Mouse (Mus musculus) cerebellum, postnatal 10 days (tissue): Measurements from ENCODE around the gene Acvr1.

Experiments used
- DNase-seq, 2 experiments: peaks; one replicate each; pipeline ENCODE4 v3.0.0; 2021; ENCODE audit warnings: mixed read lengths in 2 of 2

Gene Acvr1

DNA sequence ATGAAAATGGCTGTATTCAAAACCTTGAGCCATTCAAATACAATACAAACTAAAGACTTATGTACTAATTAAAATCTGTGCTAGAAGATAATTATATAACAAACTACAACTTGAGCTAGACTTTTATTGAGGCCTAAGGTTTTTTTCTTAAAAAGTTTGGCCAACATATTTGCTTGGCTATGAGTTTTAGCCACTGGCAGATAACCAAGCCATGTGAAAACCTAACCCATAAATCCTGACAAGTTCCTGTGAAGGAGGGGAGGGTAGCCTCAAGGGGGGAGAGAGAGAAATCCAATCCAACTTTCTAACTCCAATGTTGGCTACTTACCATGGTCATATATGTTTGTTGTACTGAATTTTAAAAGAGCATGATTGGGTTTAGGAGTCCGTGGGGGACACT lies 48.4 kb downstream of the Acvr1 start:
- DNase-seq: no peak

DNA sequence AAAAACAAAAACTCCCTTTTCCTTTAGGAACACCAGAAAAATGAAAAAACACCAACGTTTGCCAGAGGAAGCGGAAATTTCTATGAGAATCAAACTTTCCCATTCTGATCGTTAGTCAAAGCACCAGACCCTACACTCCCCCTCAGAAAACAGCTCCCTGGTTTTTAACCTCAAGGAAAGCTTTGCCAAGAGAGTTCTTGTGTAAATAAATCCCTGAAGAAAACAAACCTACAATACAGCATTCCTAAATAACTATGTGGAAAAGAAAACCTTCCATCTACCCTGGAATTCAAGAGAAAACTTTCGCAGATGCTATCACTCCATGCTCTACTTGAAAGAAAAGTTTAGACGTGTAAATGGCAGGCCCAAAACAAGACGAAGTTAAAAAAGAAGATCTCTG lies 50.0 kb downstream of the Acvr1 start:
- no peak for DNase-seq

DNA sequence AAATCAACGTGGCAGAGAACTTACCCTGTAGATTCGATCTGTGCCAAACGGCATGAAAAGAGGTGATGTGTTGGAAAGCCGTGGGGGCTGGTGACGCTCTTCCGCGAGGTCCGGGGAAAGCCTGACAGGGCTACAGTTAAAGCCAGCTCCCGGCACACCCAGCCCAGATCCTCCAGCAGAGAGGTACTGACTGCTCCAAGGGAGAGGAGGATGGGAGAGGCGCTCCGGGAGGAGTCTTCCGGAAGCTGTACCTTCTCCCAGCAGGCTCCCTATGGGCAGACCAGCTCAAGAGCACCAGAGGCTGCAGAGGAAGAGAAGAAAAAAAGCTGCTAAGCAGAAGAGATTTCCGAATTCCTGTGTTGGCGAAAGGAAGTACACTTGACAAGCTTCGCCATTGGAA lies 51.0 kb downstream of the Acvr1 start:
- no peak for DNase-seq

DNA sequence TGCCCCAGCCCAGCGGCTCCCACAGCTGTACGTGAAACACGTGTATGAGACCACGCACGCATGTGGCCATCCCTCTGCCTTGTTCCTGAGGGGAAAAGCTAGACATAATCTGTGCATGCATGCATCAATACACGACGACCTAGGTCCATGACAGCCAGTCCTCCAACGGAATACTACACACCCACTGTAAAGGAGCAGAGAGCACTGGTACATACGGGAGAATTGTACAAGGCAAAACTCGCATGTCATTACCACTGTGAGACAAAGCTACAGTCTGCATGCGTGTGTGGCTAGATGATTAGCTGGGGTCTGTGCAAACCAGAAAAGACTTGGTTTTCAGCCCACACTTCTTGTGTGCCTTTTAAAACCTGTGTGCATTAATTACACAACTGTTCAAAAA lies 52.5 kb downstream of the Acvr1 start:
- DNase-seq: no peak

DNA sequence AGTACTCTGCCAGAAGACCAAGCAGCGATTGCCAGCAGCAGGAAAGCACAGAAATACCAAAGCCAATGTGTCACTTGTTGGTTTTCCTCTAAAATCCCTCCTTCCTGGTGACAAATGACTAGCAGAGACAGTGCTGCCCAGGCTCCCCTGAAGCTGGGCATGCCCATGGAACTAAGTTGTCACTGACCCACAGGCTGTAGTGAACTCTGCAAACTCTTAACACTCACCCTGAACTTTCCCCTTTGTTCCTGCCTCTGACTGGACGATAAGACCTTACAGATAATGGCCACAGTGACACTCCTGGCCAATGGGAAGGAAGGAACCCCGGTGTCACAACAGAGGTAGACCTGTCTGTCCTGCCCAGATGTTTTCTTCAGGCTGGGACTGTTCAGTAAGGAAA lies 53.7 kb downstream of the Acvr1 start:
- no peak for DNase-seq

DNA sequence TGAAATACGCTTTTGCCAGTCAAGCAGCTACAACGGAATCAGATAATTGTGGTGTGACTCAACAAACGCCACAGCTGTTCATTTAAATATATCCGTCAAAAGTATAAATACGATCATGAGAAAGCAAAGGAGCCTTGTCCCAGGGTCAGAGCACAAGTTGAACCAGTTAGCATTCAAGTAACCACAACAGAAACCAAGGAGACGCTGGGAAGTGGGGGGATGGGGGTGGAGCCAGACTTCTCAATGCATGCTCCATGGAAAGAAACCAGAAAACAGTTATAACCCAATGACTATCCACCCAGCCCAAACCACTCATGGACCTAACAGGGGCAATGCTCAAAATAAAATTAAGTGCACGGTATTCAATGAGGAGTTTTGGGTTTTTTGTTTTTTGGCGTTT lies 56.8 kb downstream of the Acvr1 start:
- DNase-seq: no peak

DNA sequence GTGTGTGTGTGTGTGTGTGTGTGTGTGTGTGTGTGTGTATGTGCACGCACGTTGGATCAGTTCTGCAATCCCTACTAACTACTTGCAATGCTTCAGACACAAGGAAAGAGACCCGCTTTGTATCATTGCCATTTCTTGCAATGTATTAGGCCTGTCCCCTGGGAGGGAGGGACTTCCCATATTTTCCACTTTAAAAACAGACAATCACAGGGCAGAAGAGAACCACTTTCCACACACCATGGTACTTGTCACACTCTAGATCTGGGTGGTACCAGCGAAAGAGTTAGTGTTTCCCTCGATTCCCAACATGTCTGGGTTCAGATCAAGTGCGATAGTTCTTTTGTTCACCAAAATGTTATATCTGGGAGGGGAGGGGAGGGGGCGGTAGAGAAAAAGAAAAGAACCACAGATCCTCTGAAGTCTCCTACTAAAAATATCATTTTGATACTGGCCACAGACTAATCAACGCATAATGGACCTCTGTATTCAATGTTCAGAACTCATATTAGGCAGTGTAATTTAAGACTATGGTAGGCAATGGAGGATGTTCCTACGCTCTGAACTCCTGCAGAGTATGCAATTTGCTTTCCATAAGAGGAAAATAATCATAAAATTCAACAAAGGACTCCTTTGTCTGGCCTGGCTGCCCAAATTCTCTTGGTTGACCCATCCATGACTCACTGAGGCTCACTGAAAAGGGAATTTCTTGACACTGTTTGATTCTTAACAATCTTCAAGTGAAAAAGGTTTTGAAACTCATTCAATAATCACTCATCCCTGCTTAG lies 61.5 kb downstream of the Acvr1 start:
- no peak for DNase-seq

DNA sequence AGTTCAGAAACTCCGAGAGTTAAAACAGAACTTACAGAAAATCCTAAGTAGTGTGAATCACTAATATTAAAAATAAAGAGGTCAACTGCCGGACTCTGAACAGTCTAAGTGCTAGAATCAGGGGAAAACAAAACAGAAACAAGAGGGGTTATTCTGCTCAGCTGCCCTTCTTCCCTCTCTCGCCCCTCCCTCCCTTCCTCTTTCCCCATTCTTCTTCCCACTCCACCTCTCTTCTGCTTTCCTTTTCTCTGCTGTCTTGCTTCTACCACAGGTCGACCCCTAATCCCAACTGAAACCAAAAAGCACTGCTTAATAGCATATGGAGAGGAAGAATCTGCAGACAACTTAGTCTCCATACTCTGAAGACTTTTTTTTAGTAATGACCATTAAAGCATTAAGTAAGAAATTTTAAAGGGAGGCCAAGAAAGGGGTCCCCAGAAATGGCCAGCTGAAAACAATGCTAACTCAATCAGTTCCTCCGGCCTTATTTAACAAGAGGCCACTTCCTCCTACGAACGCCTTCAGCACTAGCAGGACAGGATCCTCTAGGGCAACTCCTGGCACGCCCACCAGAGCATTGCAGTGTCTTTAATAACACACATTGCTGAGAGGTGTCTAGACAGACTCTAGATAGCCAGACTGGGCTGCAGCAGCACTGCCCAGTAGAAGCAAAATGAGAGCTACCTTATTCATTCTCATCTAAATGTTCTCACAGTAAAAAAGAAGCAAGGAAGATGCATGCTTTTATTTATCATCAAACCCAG lies 70.1 kb downstream of the Acvr1 start:
- no peak for DNase-seq

DNA sequence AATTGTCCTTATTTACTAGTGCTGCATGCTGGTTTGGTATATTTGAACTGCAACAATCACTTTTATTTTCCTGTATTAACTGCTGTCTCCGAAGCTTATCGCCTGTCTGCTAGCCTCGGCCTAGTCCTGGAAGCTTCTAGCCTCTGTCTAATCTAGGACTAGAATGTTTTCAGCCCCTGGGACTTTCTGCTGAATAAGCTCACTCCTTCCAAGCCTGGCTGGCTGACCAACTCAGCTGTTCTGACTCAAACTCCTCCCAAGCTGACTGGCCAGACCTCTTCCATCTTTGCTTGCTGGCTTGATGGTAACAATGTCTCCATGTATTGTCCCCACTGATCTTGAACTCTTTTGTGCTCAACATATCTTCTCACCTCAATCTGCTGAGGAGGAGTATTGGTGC lies 71.7 kb downstream of the Acvr1 start:
- DNase-seq: no peak

DNA sequence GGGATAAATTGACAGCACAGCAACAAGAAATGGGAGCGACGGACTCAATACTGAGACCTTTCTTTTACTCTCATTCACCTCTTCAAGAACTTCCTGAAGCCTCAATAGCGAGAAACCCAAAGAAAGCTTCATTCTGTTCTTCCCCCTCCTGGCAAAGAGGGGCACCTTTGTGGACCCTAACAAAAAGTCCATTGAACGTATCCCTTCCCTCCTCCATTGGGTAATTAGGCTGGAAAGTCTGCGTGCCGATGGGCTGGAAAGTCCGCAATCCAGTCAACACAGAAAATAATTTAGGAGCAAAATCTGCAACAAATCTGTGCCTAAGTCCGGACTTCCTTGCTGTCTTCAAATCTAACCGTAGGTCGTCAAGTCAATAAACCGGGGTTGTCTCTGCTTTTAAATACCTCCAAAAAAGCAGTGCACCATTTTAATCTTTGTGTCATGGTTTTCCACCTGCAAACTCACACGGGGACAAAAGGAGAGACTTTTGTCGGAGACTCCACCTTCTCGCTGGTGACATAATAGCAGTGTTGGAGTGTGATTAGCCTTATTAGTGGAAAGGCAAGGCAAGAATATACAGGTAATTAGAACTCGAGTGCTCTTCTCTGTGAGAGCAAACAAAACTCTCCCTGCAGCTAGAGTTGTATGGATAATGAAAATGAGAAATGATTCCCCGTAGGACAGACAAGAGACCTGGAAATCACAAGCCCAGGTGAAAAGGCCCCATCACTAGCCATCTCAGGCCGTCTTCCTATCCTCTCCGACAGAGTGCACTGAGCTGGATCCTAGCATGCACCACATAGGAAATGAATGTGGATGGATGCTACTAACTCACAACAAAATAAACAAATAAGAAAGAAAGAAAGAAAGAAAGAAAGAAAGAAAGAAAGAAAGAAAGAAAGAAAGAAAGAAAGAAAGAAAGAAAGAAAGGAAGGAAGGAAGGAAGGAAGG lies 73.0 kb downstream of the Acvr1 start:
- DNase-seq: no peak

DNA sequence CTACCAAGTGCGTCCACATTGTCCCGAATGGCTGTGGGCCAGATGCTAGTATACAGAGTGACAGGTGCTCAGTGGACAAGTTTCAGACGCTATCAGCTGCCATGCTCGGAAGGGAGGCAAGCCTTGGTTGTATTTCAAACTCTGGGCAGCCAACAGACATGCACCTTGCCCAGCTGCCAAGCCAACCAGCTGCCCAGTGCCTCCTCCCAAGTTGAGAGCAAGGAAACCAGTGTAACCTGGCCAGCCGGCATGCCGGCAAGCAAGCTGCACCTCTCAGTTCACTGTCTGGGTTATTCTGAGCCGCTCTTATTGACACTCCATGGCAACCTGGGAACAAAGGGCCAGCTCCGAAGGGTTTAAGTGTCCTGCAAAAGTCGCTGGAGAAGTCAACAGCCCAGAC lies 77.7 kb downstream of the Acvr1 start:
- peak; percentile 63 to 64 for DNase-seq

DNA sequence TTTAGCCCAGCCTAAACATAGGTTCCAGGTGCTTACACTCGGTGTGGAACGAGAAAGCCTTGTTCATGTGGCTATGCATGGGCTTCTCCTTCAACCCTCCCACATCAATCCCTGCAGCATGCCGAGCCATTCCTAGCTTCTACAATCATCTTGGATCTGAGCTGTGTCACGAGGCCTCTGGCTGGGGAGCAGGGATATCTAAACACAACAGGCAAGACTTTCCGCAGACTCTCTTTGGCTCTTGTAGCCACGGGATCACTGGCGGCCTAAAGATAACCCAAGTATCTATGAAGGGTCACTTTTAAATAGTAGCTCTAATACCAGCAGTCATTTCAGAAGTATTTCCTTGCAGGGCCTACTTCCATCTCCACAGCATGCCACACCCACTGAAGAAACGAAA lies 78.6 kb downstream of the Acvr1 start:
- no peak for DNase-seq

DNA sequence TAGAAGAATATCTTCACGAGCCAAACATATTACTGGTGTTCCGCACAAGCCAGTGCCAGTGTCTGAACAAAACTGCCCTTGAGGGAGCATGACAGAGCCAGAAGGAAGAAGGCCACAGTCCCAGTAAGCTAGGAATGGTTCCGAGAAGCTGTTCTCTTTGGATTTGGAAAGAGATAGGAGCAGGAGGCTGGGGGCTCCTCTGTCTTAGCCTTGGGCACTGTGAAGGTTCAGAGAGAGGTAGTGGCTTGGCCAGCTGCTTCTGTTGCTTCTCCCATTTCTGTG lies 79.7 kb downstream of the Acvr1 start:
- no peak for DNase-seq

DNA sequence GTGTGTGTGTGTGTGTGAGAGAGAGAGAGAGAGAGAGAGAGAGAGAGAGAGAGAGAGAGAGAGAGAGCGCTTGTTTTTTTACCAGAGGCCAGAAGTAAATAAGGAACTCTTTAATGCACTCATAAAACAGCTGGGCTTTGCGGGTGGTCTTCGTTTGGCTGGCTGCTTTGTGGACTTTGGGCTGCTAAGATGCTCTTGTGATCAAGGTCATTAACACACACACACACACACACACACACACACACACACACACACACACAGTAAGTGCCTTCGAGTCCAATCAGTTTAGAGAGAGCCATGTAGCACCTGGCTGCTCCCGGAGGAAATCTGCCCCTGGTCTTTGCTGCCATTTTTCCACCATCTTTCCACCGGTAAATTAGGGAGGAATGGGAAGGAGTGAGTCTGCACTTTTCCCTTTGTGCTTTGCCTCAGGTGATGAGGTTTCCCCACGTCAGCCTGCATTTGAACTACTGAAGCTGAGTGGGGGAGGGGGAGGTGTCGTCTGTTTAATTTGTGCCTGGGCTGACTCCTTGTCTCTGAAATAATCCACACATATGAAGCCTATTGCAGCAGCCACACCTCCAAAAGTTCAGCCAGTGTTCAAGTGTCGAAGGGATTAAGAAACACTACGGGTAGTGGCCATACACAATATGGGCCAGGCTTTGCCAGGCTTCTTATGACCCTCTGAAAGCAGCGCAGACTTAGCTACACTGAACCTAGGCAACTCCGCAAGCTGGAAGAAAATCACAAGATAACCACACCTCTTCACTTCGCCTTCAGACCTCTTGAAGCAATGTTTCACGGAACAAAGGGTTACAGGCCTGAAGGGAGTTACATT lies 80.3 kb downstream of the Acvr1 start:
- peak in 1 of 2 experiments; percentile 13 for DNase-seq

DNA sequence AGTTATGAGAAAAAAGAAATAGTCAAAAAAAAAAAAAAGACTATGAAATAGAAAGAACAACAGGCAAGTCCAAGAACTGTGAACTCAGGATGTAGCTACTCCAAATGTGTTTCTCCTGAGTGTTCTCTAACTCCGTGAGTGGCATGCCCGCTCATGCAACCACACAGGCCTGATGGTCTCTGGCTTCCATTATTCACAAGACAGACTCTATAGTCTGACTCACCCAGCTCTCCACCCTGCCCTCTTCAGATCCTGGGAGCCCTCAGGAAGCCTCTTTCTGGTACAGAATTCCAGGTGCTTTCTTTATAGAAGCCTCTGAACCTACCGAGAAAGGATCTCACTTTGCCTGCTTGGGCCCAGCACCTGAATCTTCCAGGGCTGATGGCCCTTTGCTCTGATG lies 81.3 kb downstream of the Acvr1 start:
- no peak for DNase-seq

DNA sequence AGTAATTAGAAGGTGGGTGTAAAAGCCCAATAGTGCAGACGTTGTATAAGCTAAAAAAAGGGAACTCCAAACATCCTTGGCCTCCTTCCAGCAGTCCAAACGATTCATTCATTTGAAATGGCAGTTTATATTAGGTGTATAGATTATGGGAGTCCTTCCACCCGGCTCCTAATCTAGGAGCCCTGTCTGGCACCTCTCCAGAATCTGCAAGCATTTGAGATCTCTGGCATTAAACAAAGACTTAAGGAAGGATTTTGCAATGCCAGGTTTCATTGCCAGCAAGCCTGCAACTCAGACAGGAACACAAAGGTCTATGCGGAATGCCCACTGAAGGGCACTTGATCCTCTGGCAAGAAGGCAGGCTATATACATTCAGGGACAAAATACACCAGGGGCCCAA lies 81.8 kb downstream of the Acvr1 start:
- peak; percentile 50 to 63 for DNase-seq

DNA sequence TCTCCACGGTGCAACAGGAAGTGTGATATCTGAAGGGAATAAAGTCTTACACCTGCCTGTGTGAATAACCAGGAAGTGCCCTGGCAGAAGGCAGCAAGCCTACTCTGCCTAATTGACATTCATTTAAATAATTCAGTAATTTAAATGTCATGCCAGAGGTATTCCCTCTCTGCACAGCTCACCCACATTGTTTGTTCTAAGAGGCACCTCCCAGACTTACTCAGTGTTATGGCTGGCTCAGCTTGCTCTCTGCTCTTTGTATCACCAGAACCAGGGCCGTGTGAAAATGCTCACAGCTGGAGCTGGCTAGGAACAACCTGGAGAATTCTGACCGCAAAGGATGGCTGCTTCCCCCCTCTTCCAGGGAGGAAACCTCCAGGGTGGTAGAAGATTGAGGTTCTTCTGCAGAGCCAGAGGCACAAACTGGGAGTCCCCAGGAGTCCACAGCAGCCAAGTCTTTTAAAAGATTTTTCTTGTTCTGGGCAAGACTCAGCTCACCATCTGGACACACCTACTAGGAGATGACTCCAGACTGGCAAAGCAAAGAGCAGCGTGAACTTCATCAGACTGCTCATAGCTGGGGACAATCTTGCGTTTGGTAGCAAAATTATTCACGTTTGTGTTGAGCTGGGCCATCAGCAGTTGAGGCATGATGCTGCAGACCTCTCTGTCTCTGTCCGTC lies 82.5 kb downstream of the Acvr1 start:
- peak in 1 of 2 experiments; percentile 34 for DNase-seq

DNA sequence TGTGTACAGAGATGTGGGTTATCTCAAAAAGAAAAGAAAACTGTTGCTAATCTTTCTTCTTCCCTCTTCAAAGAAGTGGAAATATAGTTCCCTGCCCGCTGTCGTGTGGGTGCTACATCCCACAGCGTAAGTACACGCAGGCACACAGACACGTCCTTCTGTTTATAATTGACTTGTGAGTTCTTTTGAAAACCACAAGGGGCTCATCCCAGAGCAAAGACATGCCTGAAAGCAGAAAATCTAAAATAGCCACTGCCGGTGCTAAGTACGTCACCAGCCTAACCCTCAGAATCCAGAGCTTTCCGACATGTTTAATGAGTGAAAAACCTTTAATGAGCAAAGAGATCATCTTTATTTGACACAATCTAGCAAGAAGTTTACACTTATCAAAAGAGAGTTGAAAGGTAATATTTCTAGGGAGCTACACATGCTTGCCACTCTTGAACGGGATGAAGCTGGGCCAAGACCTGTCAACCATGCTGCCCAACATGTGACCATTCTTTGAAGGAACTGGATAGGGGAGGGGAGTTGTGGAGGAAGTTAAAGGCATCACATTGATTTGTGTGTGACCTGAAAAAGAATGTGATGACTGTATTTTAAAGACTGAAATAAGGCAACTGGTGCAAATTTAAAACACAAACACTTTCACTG lies 85.4 kb downstream of the Acvr1 start:
- no peak for DNase-seq

DNA sequence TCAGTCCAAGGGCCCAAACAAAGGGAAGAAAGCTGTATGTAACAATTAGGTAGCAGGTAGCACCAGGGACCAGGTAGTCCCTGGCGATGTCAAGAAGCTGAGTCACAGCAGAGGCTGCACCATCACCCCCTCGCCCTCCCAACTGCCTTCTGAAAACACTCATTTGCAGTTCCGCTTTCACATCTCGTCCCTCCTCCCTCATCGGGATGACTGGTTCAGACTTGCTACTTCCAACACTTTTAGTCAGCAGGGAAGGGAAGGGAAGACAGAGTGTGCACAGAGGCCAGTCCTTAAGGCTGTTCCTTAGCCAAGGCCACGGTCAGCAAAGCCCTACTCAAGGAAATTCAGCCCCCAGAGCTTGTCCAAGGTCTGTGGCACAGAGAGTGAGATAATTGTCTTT lies 86.2 kb downstream of the Acvr1 start:
- DNase-seq: no peak

DNA sequence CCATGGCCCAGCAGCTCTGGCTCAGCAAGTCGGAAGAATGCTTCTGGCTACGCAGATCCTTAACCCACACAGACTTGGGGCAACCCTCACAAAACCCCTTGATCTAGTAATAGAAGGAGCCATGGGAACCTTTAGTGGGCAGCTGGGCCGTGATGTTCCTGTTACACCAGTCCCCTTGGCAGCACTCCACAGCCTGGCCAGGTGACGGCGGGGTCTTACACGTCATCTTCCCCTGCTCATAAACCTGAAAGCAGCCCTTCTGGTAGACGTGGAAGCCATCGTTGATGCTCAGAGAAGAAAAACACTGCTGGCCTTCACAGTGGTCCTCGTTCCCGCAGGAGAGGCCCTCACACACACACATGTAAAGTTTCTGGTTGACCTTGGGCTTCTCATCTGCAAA lies 87.4 kb downstream of the Acvr1 start:
- DNase-seq: peak in 1 of 2 experiments; percentile 38

DNA sequence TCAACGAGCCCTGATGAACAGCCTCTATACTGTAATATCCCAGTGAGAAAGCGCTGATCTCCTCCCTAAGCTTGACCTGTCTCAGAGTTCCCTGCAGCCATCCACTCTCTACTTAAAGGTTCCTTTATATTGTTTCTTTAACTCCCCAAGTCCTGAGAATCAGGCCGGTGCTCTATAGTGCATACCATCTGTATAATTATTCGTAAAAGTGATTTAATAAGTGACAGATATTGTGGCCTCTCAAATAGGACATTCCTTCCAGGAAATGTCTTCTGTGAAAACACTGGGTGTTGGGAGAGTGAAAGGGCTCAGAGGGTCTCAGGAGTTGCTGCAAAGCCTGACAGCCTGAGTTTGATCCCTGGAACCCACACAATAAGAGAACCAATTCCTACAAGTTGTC lies 88.8 kb downstream of the Acvr1 start:
- no peak for DNase-seq
